Mouse (Mus musculus) stomach, postnatal 0 days (tissue): ENCODE measurements at regions not wholly inside any gene's neighbourhood (a gene's known extent, or its start where the extent isn't known, plus 50 kb on each side); places are given as distances from the start of the nearest gene placed in this dataset.

Experiments used
- CTCF ChIP-seq: IDR thresholded peaks from 2 replicates; pipeline ENCODE4 v1.5.1; 2016; ENCODE audit warnings: antibody characterized with exemption, low read depth, mild to moderate bottlenecking, moderate library complexity
- EP300 ChIP-seq: optimal IDR thresholded peaks from 2 replicates; pipeline ENCODE3; 2016; ENCODE audit warnings: antibody characterized with exemption

GRCm38 (mm10) chr2:159714633-159715032 is 619.3 kb downstream of the Gm826 start:
- TF ChIP-seq CTCF (no peak), EP300 (no peak)
